ENCODE assay signal across 14 mouse cellular contexts in genomic region chr1:125724304-125724703, GRCm38 (mm10). TPM values are rescaled to one million over a fixed set of nuclear protein-coding genes. Genes with fewer than 3 reads are reported as not detected.
A peak's percentile ranks its signal among the peaks of the same experiment; 100 is the strongest.
DNase-seq lines count a peak whose midpoint lies in the region; ATAC-seq and TF ChIP-seq lines count a peak whose summit lies in the region.
"Had no signal": no experiment of that assay in that cellular context is flagged by ENCODE, and none has a peak within 500 bp of the region (broad histone marks: within the 10 kb centered on the region; RNA-seq: fewer than 3 reads in every experiment).

No protein-coding gene starts in this region.

- intact Hi-C loops in left cerebral cortex, postnatal 10 days (cut with DNase I), result no loop called here
- intact Hi-C loops in gastrocnemius, adult 2 months (cut with DNase I), result no loop called here

- DNase-seq in cerebellum, postnatal 10 days, result peak; percentile 89 to 90
- DNase-seq in cerebellum, adult 11-12 months, result no peak
- DNase-seq in brain, adult 2 months (ENCODE audit: low read depth, low spot score), result peak; percentile 73
- DNase-seq in layer of hippocampus, adult 2 months (ENCODE audit: low spot score in 2 of 2), result peak; percentile 73 to 76
- DNase-seq in left cerebral cortex, postnatal 10 days (ENCODE audit: extremely low spot score in 1 of 2, low spot score in 2 of 2), result peak; percentile 33 to 63
- no peak for DNase-seq in gastrocnemius, adult 2 months
- no peak for DNase-seq in adrenal gland, postnatal 14 days
- DNase-seq: heart, adult 2 months; liver, embryonic 13.5 days had no signal

- TF ChIP-seq CTCF in layer of hippocampus, adult 2 months (conservative IDR thresholded peaks at IDR 0.05), result no peak
- no peak for TF ChIP-seq CTCF in gastrocnemius, adult 2 months (IDR thresholded peaks at IDR 0.05)

- H3K27ac ChIP-seq in layer of hippocampus, adult 2 months, result no peak overlapping the region
- H3K27ac ChIP-seq in gastrocnemius, adult 2 months, result no peak overlapping the region
- H3K27ac ChIP-seq: heart, adult 2 months; kidney, postnatal 0 days; liver, embryonic 13.5 days; macrophage had no signal

- ATAC-seq in megakaryocyte-erythroid progenitor cell, adult 5-6 weeks (replicated peaks; ENCODE audit: low FRiP score, low TSS enrichment, poor library complexity, severe bottlenecking), result no peak

- no peak overlapping the region for H3K4me3 ChIP-seq in layer of hippocampus, adult 2 months
- H3K4me3 ChIP-seq in gastrocnemius, adult 2 months, result no peak overlapping the region
- H3K4me3 ChIP-seq: heart, adult 2 months; liver, embryonic 13.5 days; myocyte had no signal

RNA-seq across cellular contexts. Expression of gene Gpr39, which starts 47.5 kb away (rescaled TPM):
- under 1 TPM in 1 of 2 experiments, not detected in 1; 0.22 TPM for total RNA-seq in layer of hippocampus, adult 2 months (2021)
- under 1 TPM; 0.12 to 0.30 TPM for total RNA-seq in left cerebral cortex, postnatal 10 days (2021)
- total RNA-seq in gastrocnemius, adult 2 months (2021), result not detected
- not detected in 2 replicates for total RNA-seq in megakaryocyte-erythroid progenitor cell, adult 5-6 weeks (2014; fragmentation: Nextera tagmentation)
- total RNA-seq in megakaryocyte-erythroid progenitor cell, adult 5-6 weeks (2017), result not detected in 2 replicates
- total RNA-seq in adrenal gland, postnatal 14 days (2021), result 0.30 and 0.78 TPM in 2 replicates
- total RNA-seq: hematopoietic stem cell, adult 5-6 weeks had no signal

Comparison
In these comparisons a context has a peak if more than half of its experiments do, and no peak if none do; other contexts are left out.
1. DNase-seq: peak in cerebellum, postnatal 10 days (2 of 2), brain, adult 2 months (single experiment), layer of hippocampus, adult 2 months (2 of 2) and left cerebral cortex, postnatal 10 days (2 of 2); none in cerebellum, adult 11-12 months (single experiment), gastrocnemius, adult 2 months (single experiment) and adrenal gland, postnatal 14 days (single experiment).